Comparison of ENCODE assay signal across 10 mouse cellular contexts in genomic region chr17:45866876-45867652, GRCm38 (mm10).
DNase-seq lines count a peak whose midpoint lies in the region; ATAC-seq and TF ChIP-seq lines count a peak whose summit lies in the region.
"Had no signal": no experiment of that assay in that cellular context is flagged by ENCODE, and none has a peak within 500 bp of the region (broad histone marks: within the 10 kb centered on the region; RNA-seq: fewer than 3 reads in every experiment).

No protein-coding gene starts in this region.

- H3K4me2 ChIP-seq in heart, embryonic 11.5 days, result no peak overlapping the region
- no peak overlapping the region for H3K4me2 ChIP-seq in heart, embryonic 13.5 days
- no peak overlapping the region for H3K4me2 ChIP-seq in limb, embryonic 14.5 days (replicated peaks; ENCODE audit: low read depth, low read length, severe bottlenecking)
- H3K4me2 ChIP-seq: limb, embryonic 12.5 days had no signal

- H3K27me3 ChIP-seq in heart, embryonic 11.5 days (ENCODE audit: control insufficient read depth, insufficient read depth, low read length), result peaks cover 4% of the 10 kb centered on the region; the same call in 1 of the 2 replicates
- peaks cover 55% of the 10 kb centered on the region for H3K27me3 ChIP-seq in heart, embryonic 13.5 days (replicated peaks)
- no peaks in the 10 kb centered on the region for H3K27me3 ChIP-seq in limb, embryonic 14.5 days (ENCODE audit: control insufficient read depth, insufficient read depth, low read length)

- H3K4me1 ChIP-seq in heart, embryonic 11.5 days (ENCODE audit: control insufficient read depth, insufficient read depth, low read length), result peaks cover 28% of the 10 kb centered on the region
- peaks cover 47% of the 10 kb centered on the region for H3K4me1 ChIP-seq in heart, embryonic 13.5 days
- H3K4me1 ChIP-seq in limb, embryonic 14.5 days (ENCODE audit: control insufficient read depth, insufficient read depth, low read length), result peaks cover 11% of the 10 kb centered on the region; the same call in 1 of the 2 replicates

- H3K4me3 ChIP-seq in heart, embryonic 11.5 days (ENCODE audit: low read depth, low read length), result no peak overlapping the region
- H3K4me3 ChIP-seq in heart, embryonic 13.5 days, result no peak overlapping the region
- no peak overlapping the region for H3K4me3 ChIP-seq in limb, embryonic 14.5 days (replicated peaks; ENCODE audit: low read length)
- H3K4me3 ChIP-seq: limb, embryonic 12.5 days had no signal

- WGBS in heart, embryonic 11.5 days (ENCODE audit: insufficient replicate concordance), result 54% methylated on average over 15 of the region's 15 CpGs
- WGBS in heart, embryonic 13.5 days, result 53% methylated on average over 15 of the region's 15 CpGs
- 71% methylated on average over 15 of the region's 15 CpGs for WGBS in limb, embryonic 14.5 days

- 0 out of 2 replicates have a peak, but pooled peaks cover 3% of the 10 kb centered on the region for H3K9me3 ChIP-seq in heart, embryonic 11.5 days (replicated peaks; ENCODE audit: control insufficient read depth, low read length)
- peaks cover 10% of the 10 kb centered on the region; the same call in 1 of the 2 replicates for H3K9me3 ChIP-seq in heart, embryonic 13.5 days
- no peaks in the 10 kb centered on the region for H3K9me3 ChIP-seq in limb, embryonic 14.5 days (ENCODE audit: control insufficient read depth, low read length)
- H3K9me3 ChIP-seq: limb, embryonic 12.5 days had no signal

- no peak for ATAC-seq in heart, embryonic 11.5 days (replicated peaks; ENCODE audit: insufficient number of reproducible peaks, low FRiP score, low TSS enrichment)
- no peak for ATAC-seq in heart, embryonic 13.5 days (ENCODE audit: extremely low read depth, insufficient number of reproducible peaks, low FRiP score, low TSS enrichment)
- ATAC-seq in limb, embryonic 14.5 days (ENCODE audit: low FRiP score, low read depth), result no peak
- ATAC-seq: CD4-positive, CD25-positive, alpha-beta regulatory T cell, adult 4 months had no signal

- H3K9ac ChIP-seq in heart, embryonic 11.5 days (ENCODE audit: low read depth, low read length), result no peak overlapping the region
- H3K9ac ChIP-seq in heart, embryonic 13.5 days, result peak overlapping the region; percentile 12; the same call in 1 of the 2 replicates
- H3K9ac ChIP-seq in limb, embryonic 14.5 days (ENCODE audit: low read depth, low read length, severe bottlenecking), result no peak overlapping the region
- H3K9ac ChIP-seq: limb, embryonic 12.5 days had no signal

- TF ChIP-seq POLR2A in limb, embryonic 14.5 days (IDR thresholded peaks at IDR 0.05; ENCODE audit: borderline replicate concordance, extremely low read depth, insufficient read depth, insufficient read length), result no peak

- no peaks in the 10 kb centered on the region for H3K36me3 ChIP-seq in heart, embryonic 11.5 days (ENCODE audit: control insufficient read depth, insufficient read depth, low read length)
- H3K36me3 ChIP-seq in heart, embryonic 13.5 days, result no peaks in the 10 kb centered on the region
- H3K36me3 ChIP-seq in limb, embryonic 14.5 days (ENCODE audit: control insufficient read depth, insufficient read depth, low read length), result no peaks in the 10 kb centered on the region
- H3K36me3 ChIP-seq: limb, embryonic 12.5 days had no signal

- no peak overlapping the region for H3K27ac ChIP-seq in heart, embryonic 11.5 days (ENCODE audit: low read depth, low read length)
- H3K27ac ChIP-seq in heart, embryonic 13.5 days (replicated peaks), result no peak overlapping the region
- no peak overlapping the region for H3K27ac ChIP-seq in limb, embryonic 14.5 days (replicated peaks; ENCODE audit: low read depth, low read length)
- H3K27ac ChIP-seq: limb, embryonic 12.5 days had no signal

- peak; percentile 99 for DNase-seq in heart, adult 11 months
- peak; percentile 66 for DNase-seq in NIH3T3 (ENCODE audit: low read depth)
- peak; percentile 34 for DNase-seq in limb, embryonic 14.5 days (ENCODE audit: low spot score)
- no peak for DNase-seq in frontal cortex, postnatal 14 days (ENCODE audit: low spot score in 2 of 2)
- DNase-seq in right cerebral cortex, postnatal 10 days (ENCODE audit: low spot score in 2 of 2), result no peak
- no peak for DNase-seq in layer of hippocampus, adult 9-10 months (ENCODE audit: low spot score)

Comparison
In these comparisons a context has a peak if more than half of its experiments do, and no peak if none do; other contexts are left out.
1. DNase-seq: peak in heart, adult 11 months (single experiment), NIH3T3 (single experiment) and limb, embryonic 14.5 days (single experiment); none in frontal cortex, postnatal 14 days (0 of 2), right cerebral cortex, postnatal 10 days (0 of 2) and layer of hippocampus, adult 9-10 months (single experiment).